Mouse (Mus musculus) adrenal gland, postnatal 10 days (tissue): ENCODE measurements around the gene Col12a1. TPM values are rescaled to one million over a fixed set of nuclear protein-coding genes. Genes with fewer than 3 reads are reported as not detected.

Experiments
- DNase-seq: peaks from one replicate; pipeline ENCODE4 v3.0.0; 2021; ENCODE audit warnings: mixed read lengths
- total RNA-seq, 2 experiments: library from RNA; stranded (reverse); gene quantifications; 2 replicates each; pipeline ENCODE4 v1.2.3; 2021

Gene Col12a1
- total RNA-seq, 2 experiments from 2014 or later: 51.5 to 53.1 TPM

DNA sequence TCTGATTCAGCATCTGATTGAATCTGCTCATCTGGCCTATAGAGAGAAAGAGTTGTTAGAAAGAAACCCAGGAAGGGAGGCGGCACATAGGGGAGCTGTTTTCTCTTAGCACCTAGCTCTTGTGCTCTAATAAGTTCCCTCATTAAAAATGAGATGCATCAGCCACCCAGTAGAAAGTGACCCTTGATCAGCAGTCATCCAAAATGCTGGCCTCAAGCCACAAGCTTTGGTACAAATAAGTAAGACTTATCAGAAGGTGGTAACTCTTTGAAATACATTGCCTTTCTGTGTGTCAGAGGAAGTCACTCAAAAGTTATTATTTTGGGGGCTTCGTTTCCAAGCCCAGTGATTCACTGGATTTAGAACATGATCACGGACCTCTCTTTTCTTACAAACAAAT lies 114.1 kb downstream of the Col12a1 start:
- DNase-seq: no peak

DNA sequence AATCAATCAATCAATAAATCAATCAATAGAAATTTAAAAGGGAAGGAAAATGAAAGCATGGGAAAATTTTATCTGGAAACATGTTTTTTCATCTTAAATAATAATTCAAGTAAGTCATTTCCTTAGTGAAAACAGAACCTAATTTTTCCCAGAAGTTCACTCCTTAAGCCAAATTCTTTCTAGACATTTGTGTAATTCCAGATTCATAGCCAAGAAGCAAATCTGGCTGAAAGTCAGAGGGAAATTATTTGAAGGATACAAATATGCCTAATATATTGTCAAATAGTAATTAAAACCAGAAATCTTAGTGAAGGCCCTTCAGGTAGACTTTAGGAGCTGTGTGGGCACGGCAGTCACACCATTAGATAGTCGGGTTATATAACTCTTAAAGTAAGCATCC lies 115.2 kb downstream of the Col12a1 start:
- no peak for DNase-seq

DNA sequence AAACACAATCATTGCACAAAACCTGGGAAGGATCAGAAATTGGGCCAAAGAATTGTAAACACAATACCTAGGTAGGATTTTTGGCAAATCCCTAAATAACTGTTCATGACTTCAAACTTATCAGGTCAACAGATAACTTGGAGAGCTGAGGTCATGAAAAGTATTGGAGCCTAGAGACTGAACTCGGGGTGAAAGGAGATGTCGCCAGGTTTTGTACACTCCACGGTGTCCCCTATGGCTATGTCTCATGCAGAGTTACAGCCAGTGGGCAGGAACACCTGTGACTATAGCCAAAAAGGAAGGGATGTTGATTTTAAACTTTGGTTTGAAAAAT lies 118.4 kb downstream of the Col12a1 start:
- no peak for DNase-seq

DNA sequence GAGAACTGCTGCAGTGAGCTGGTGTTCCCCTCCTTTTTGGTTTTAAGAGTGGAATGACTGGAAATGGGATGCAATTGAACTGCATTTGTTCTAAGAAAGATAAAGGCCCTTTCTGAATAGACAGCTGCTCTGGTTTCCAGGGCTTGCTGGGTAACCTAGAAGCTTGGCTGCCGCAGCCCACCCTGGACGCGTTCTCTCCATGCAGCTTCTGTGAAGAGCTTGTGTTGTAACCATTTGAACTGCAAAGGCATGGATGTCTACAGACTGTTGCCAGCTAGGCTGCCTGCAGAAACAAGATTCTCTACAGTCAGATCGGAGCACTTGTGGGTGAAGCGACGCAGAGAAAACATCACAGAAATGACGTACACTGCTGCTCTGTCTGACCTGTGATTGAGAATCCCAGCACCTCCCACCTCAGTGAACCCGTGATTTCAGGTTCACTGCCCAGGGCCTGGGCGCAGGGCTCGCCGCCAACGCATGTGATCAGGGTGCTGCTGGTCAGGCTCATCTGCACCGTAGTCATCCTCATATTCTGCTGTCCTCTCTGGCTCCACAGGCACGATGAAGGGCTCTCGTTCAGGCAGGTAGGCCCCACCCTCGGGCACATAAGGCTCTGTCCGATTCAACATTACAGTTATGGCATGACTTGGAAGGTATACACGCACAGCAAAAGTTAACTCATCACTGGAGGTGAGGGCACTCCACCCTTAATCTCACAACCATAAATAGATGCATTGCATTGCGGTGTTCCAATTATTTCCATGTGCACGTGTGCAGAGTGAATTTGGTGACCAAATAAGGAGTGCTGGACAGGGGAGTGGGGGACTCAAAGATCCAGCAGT lies 119.0 kb downstream of the Col12a1 start:
- DNase-seq: no peak

DNA sequence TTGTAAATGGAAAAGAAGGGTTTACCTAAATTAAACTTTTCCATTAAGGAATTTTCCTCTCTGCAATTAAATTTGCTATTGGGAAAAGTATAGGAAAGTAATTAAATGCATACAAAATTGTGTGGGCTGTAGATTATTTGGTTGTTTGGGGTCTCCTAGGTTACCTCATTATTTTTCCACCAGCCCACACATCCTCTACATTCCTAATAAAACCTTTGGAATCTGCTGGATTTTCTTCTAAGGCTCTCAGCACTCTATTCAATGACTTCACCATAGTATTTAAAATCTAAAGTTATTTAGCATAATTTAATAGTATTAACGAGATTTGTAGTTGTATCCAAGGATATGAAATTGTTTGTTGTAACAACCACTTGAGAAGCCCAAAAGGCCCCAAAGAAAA lies 120.1 kb downstream of the Col12a1 start:
- DNase-seq: no peak

DNA sequence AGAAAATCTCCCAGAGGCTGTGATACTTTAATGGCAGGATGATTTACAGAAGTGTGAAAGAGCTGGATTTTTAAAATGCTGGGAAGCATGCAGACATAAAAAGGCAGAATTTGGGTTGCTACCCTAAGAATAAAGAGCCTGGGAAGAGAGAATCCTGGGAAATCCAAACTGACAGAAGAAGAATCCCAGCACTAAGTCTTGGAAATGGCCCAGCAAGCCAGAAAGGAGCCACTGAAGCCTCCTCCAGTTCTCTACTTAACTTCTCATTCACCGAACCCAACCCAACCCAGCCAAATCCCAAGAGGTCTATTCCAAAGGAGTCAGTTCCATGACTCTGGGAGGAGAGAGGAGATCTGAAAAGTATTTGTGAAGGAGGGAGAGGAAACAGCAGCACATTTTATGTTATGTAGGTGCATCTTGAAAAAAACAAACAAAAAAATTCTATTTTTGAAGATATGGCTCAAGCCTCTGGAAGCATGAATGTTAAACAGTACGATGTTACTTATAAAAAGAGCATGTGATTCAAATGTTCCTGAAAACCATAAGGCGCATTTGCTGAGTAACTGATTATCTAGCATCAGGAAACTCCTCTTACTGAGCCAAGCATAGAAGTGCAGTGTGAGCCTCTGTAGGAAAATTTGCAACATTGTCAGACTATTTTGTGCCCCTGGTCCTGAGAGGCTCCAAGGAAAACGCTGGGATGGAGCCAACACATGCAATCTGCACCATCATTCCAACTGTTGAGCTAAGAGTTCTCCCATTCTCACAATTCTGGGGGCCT lies 132.0 kb downstream of the Col12a1 start:
- no peak for DNase-seq

DNA sequence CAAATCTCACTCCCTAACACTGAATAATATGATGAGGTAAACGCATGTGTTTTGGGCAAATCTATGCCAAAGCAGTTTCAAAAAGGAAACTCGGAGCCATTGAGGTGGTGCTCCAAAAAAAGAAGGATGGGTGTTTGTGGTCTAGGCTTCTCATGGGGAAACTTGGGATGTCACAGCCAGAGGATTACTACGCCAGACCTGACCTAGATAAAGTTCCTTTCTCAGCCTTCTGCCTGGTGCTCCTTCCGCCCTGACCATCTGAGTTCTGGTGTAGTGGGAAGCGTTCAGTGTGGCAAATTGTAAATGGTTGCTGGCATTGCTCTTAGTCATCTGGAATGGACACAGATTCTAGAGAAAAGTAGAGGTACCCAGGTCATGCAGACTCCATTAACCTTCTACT lies 151.8 kb downstream of the Col12a1 start:
- no peak for DNase-seq

DNA sequence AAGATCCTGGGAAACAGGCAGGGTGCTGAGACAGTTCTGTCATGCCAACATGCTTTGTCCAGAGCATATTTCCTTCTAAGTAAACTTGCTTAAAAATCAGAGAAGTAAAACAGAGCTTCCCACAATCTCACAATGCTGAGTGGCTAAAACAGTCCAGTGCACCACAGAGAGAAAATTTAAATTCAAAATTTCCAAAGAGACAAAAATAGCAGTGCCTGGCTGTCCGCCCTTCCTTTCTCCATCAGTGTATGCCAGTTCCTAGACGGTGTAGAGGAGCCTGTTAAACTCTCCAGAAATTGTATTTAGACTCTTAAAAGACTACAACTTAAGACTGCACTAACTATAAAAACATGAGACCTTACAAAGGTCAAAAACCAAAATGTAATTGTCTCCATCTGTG lies 165.3 kb downstream of the Col12a1 start:
- DNase-seq: no peak

Other genes starting within 250 kb of the Col12a1 start
- 100 to 1,000 TPM; 606 to 637 TPM for gene Cox7a2, start 41.0 kb upstream of the Col12a1 start, total RNA-seq
- gene Tmem30a, start 74.7 kb upstream of the Col12a1 start, total RNA-seq: 10 to 100 TPM; 84.0 to 91.0 TPM